In genomic region chr11:110409131-110409530, GRCm38 (mm10) we compare ENCODE assay signal across 19 mouse cellular contexts. TPM values are rescaled to one million over a fixed set of nuclear protein-coding genes. Genes with fewer than 3 reads are reported as not detected.
DNase-seq lines count a peak whose midpoint lies in the region; ATAC-seq and TF ChIP-seq lines count a peak whose summit lies in the region.
"Had no signal": no experiment of that assay in that cellular context is flagged by ENCODE, and none has a peak within 500 bp of the region (broad histone marks: within the 10 kb centered on the region; RNA-seq: fewer than 3 reads in every experiment).

No protein-coding gene starts in this region.

- no peak overlapping the region for H3K4me2 ChIP-seq in intestine, postnatal 0 days (replicated peaks; ENCODE audit: low read depth)
- H3K4me2 ChIP-seq in intestine, embryonic 15.5 days (replicated peaks), result no peak overlapping the region
- H3K4me2 ChIP-seq in liver, postnatal 0 days (ENCODE audit: low read depth, low read length), result no peak overlapping the region
- H3K4me2 ChIP-seq: embryonic facial prominence, embryonic 12.5 days; forebrain, embryonic 13.5 days; hindbrain, embryonic 15.5 days; limb, embryonic 13.5 days; neural tube, embryonic 13.5 days had no signal

- no peak overlapping the region for H3K27ac ChIP-seq in intestine, postnatal 0 days (ENCODE audit: low read depth, low read length)
- H3K27ac ChIP-seq in intestine, embryonic 15.5 days, result no peak overlapping the region
- H3K27ac ChIP-seq in liver, postnatal 0 days (ENCODE audit: low read depth), result no peak overlapping the region
- H3K27ac ChIP-seq: embryonic facial prominence, embryonic 12.5 days; forebrain, embryonic 13.5 days; hindbrain, embryonic 15.5 days; limb, embryonic 13.5 days; midbrain, embryonic 10.5 days; neural tube, embryonic 13.5 days had no signal

- H3K9me3 ChIP-seq in intestine, postnatal 0 days (ENCODE audit: control insufficient read depth), result no peaks in the 10 kb centered on the region
- H3K9me3 ChIP-seq in intestine, embryonic 15.5 days, result no peaks in the 10 kb centered on the region
- no peaks in the 10 kb centered on the region for H3K9me3 ChIP-seq in liver, postnatal 0 days (ENCODE audit: low read length)
- H3K9me3 ChIP-seq: embryonic facial prominence, embryonic 12.5 days; forebrain, embryonic 13.5 days; hindbrain, embryonic 15.5 days; limb, embryonic 13.5 days; midbrain, embryonic 10.5 days; neural tube, embryonic 13.5 days had no signal

- no peaks in the 10 kb centered on the region for H3K27me3 ChIP-seq in intestine, postnatal 0 days (replicated peaks; ENCODE audit: control insufficient read depth, insufficient read depth, low read length)
- no peaks in the 10 kb centered on the region for H3K27me3 ChIP-seq in intestine, embryonic 15.5 days (replicated peaks)
- no peaks in the 10 kb centered on the region for H3K27me3 ChIP-seq in liver, postnatal 0 days (ENCODE audit: insufficient read depth, low read length)
- H3K27me3 ChIP-seq: embryonic facial prominence, embryonic 12.5 days; forebrain, embryonic 13.5 days; hindbrain, embryonic 15.5 days; limb, embryonic 13.5 days; neural tube, embryonic 13.5 days had no signal

- H3K9ac ChIP-seq in intestine, postnatal 0 days (ENCODE audit: low read depth, low read length), result no peak overlapping the region
- no peak overlapping the region for H3K9ac ChIP-seq in intestine, embryonic 15.5 days
- no peak overlapping the region for H3K9ac ChIP-seq in liver, postnatal 0 days (replicated peaks)
- H3K9ac ChIP-seq: embryonic facial prominence, embryonic 12.5 days; forebrain, embryonic 13.5 days; hindbrain, embryonic 15.5 days; limb, embryonic 13.5 days; neural tube, embryonic 13.5 days had no signal

- no peaks in the 10 kb centered on the region for H3K36me3 ChIP-seq in intestine, postnatal 0 days (ENCODE audit: control insufficient read depth, insufficient read depth)
- no peaks in the 10 kb centered on the region for H3K36me3 ChIP-seq in intestine, embryonic 15.5 days
- H3K36me3 ChIP-seq in liver, postnatal 0 days (replicated peaks; ENCODE audit: insufficient read depth, low read length), result no peaks in the 10 kb centered on the region
- H3K36me3 ChIP-seq: embryonic facial prominence, embryonic 12.5 days; hindbrain, embryonic 15.5 days; neural tube, embryonic 13.5 days had no signal

- 84% methylated on average over 12 of the region's 12 CpGs for WGBS in intestine, postnatal 0 days
- WGBS in intestine, embryonic 15.5 days, result 86% methylated on average over 12 of the region's 12 CpGs
- WGBS in liver, postnatal 0 days (ENCODE audit: insufficient replicate concordance), result 77% methylated on average over 12 of the region's 12 CpGs

- DNase-seq in embryo, embryonic 10 days (ENCODE audit: low spot score), result peak; percentile 19
- no peak for DNase-seq in embryo, embryonic 11 days
- no peak for DNase-seq in liver, postnatal 0 days
- DNase-seq in liver (no peak), ES-CJ7 (ENCODE audit: low read depth, low spot score) (peak; percentile 40)
- no peak for DNase-seq in urinary bladder, adult 18-20 months (ENCODE audit: low spot score in 2 of 2)
- DNase-seq: cerebellum, adult 11 months; layer of hippocampus, postnatal 36 days; right cerebral cortex, adult 18-20 months had no signal

- TF ChIP-seq CTCF in intestine, postnatal 0 days (IDR thresholded peaks at IDR 0.05; ENCODE audit: low read depth), result peak; percentile 39
- TF ChIP-seq CTCF in liver, postnatal 0 days (IDR thresholded peaks at IDR 0.05; ENCODE audit: low read depth), result 0 out of 2 replicates have a peak, but pooled peaks have one; percentile 17

- ATAC-seq in intestine, postnatal 0 days, result no peak
- ATAC-seq in intestine, embryonic 15.5 days, result no peak
- ATAC-seq in liver, postnatal 0 days, result no peak
- ATAC-seq: forebrain, embryonic 13.5 days; midbrain, embryonic 16.5 days had no signal

- 0 out of 2 replicates have a peak, but pooled peaks cover 3% of the 10 kb centered on the region for H3K4me1 ChIP-seq in intestine, postnatal 0 days (replicated peaks; ENCODE audit: control insufficient read depth, insufficient read depth, low read length)
- peaks cover 10% of the 10 kb centered on the region; the same call in 1 of the 2 replicates for H3K4me1 ChIP-seq in intestine, embryonic 15.5 days (replicated peaks)
- no peaks in the 10 kb centered on the region for H3K4me1 ChIP-seq in liver, postnatal 0 days (ENCODE audit: insufficient read depth)
- H3K4me1 ChIP-seq: embryonic facial prominence, embryonic 12.5 days; forebrain, embryonic 13.5 days; hindbrain, embryonic 15.5 days; midbrain, embryonic 10.5 days; neural tube, embryonic 13.5 days had no signal

- no peak for TF ChIP-seq EP300 in liver, postnatal 0 days (IDR thresholded peaks at IDR 0.05; ENCODE audit: low read depth)

- no peak overlapping the region for H3K4me3 ChIP-seq in intestine, postnatal 0 days (ENCODE audit: low read depth, low read length)
- H3K4me3 ChIP-seq in intestine, embryonic 15.5 days (replicated peaks), result no peak overlapping the region
- no peak overlapping the region for H3K4me3 ChIP-seq in liver, postnatal 0 days (ENCODE audit: low read depth, low read length)
- H3K4me3 ChIP-seq: embryonic facial prominence, embryonic 12.5 days; forebrain, embryonic 13.5 days; hindbrain, embryonic 15.5 days; limb, embryonic 13.5 days; midbrain, embryonic 10.5 days; myocyte; neural tube, embryonic 13.5 days had no signal

RNA-seq across cellular contexts. Expression of gene Map2k6, which starts 10.2 kb away (rescaled TPM):
- 3.4 and 3.8 TPM in 2 replicates for polyA plus RNA-seq in intestine, postnatal 0 days (2015; fragmentation: Nextera tagmentation; extraction: Ambion mirVana)
- polyA plus RNA-seq in intestine, embryonic 15.5 days (2015; fragmentation: Nextera tagmentation; extraction: Ambion mirVana), result 17.8 and 18.9 TPM in 2 replicates
- polyA plus RNA-seq in liver, postnatal 0 days (2015; fragmentation: Nextera tagmentation; extraction: Ambion mirVana), result 3.7 and 4.2 TPM in 2 replicates

Comparison
In these comparisons a context has a peak if more than half of its experiments do, and no peak if none do; other contexts are left out.
1. DNase-seq: peak in embryo, embryonic 10 days (single experiment) and ES-CJ7 (single experiment); none in embryo, embryonic 11 days (single experiment), liver, postnatal 0 days (single experiment), liver (single experiment) and urinary bladder, adult 18-20 months (0 of 2).